Mouse (Mus musculus): ENCODE measurements around the gene Gm5089. TPM values are rescaled to one million over a fixed set of nuclear protein-coding genes. Genes with fewer than 3 reads are reported as not detected.

The Gm5089 gene
- polyA plus RNA-seq, 1 experiment from 2014 or later: not detected

- TF ChIP-seq CTCF (IDR thresholded peaks at IDR 0.05): peak; percentile 23; the same call in 1 of the 2 replicates
- TF ChIP-seq EP300 (IDR thresholded peaks at IDR 0.05): no peak
- peak; percentile 71 for ATAC-seq
- WGBS: 5% methylated on average over 32 of the region's 32 CpGs
Observed at GRCm38 (mm10) chr14:122453388-122453995, 2.6 kb upstream of the Gm5089 start.

GRCm38 (mm10) chr14:122452701-122453387, 1.9 kb upstream of the Gm5089 start:
- no peak for TF ChIP-seq EP300 (IDR thresholded peaks at IDR 0.05)
- TF ChIP-seq CTCF (IDR thresholded peaks at IDR 0.05): no peak
- peaks cover 63% of the 10 kb centered on the region for H3K27me3 ChIP-seq (replicated peaks; ENCODE audit: insufficient read depth, low read length)
- no peak overlapping the region for H3K27ac ChIP-seq (ENCODE audit: low read length)
- H3K9ac ChIP-seq (replicated peaks; ENCODE audit: low read depth): no peak overlapping the region
- no peak overlapping the region for H3K4me3 ChIP-seq (ENCODE audit: low read depth, low read length)
- ATAC-seq (no peak), DNase-seq (ENCODE audit: low spot score) (no peak)
- H3K4me2 ChIP-seq (replicated peaks; ENCODE audit: low read depth, low read length): no peak overlapping the region
- no peaks in the 10 kb centered on the region for H3K4me1 ChIP-seq (ENCODE audit: insufficient read depth, low read depth, low read length)
- no peaks in the 10 kb centered on the region for H3K9me3 ChIP-seq (ENCODE audit: low read length)
- WGBS: 49% methylated on average over 13 of the region's 13 CpGs
- no peaks in the 10 kb centered on the region for H3K36me3 ChIP-seq (ENCODE audit: insufficient read depth, low read length)

More at GRCm38 (mm10) chr14:122453388-122453995, 2.6 kb upstream of the Gm5089 start:
- Histone ChIP-seq H3K27ac (ENCODE audit: low read length) (no peak overlapping the region), H3K9me3 (ENCODE audit: low read length) (no peaks in the 10 kb centered on the region), H3K36me3 (ENCODE audit: insufficient read depth, low read length) (no peaks in the 10 kb centered on the region), H3K4me2 (replicated peaks; ENCODE audit: low read depth, low read length) (peak overlapping the region; percentile 44), H3K4me1 (ENCODE audit: insufficient read depth, low read depth, low read length) (no peaks in the 10 kb centered on the region), H3K9ac (replicated peaks; ENCODE audit: low read depth) (no peak overlapping the region), H3K4me3 (ENCODE audit: low read depth, low read length) (peak overlapping the region; percentile 32), H3K27me3 (replicated peaks; ENCODE audit: insufficient read depth, low read length) (peaks cover 63% of the 10 kb centered on the region)
- peak; percentile 64 for DNase-seq (ENCODE audit: low spot score)

GRCm38 (mm10) chr14:122451551-122452145, 733 bp upstream of the Gm5089 start:
- no peak overlapping the region for H3K4me3 ChIP-seq (ENCODE audit: low read depth, low read length)
- H3K4me1 ChIP-seq (ENCODE audit: insufficient read depth, low read depth, low read length): no peaks in the 10 kb centered on the region
- H3K27ac ChIP-seq (ENCODE audit: low read length): no peak overlapping the region
- DNase-seq (ENCODE audit: low spot score) (no peak), ATAC-seq (no peak)
- TF ChIP-seq CTCF (IDR thresholded peaks at IDR 0.05): no peak
- no peak for TF ChIP-seq EP300 (IDR thresholded peaks at IDR 0.05)
- no peak overlapping the region for H3K4me2 ChIP-seq (replicated peaks; ENCODE audit: low read depth, low read length)
- no peaks in the 10 kb centered on the region for H3K36me3 ChIP-seq (ENCODE audit: insufficient read depth, low read length)
- H3K9me3 ChIP-seq (ENCODE audit: low read length): no peaks in the 10 kb centered on the region
- 62% methylated on average over 5 of the region's 5 CpGs for WGBS
- H3K27me3 ChIP-seq (replicated peaks; ENCODE audit: insufficient read depth, low read length): peaks cover 63% of the 10 kb centered on the region
- no peak overlapping the region for H3K9ac ChIP-seq (replicated peaks; ENCODE audit: low read depth)

GRCm38 (mm10) chr14:122449601-122450495, 1.1 kb downstream of the Gm5089 start:
- Histone ChIP-seq H3K4me2 (replicated peaks; ENCODE audit: low read depth, low read length) (peak overlapping the region; percentile 52; the same call in 1 of the 2 replicates), H3K4me1 (ENCODE audit: insufficient read depth, low read depth, low read length) (no peaks in the 10 kb centered on the region), H3K9ac (replicated peaks; ENCODE audit: low read depth) (no peak overlapping the region), H3K4me3 (ENCODE audit: low read depth, low read length) (peak overlapping the region; percentile 25; the same call in 1 of the 2 replicates), H3K27me3 (replicated peaks; ENCODE audit: insufficient read depth, low read length) (peaks cover 52% of the 10 kb centered on the region), H3K9me3 (ENCODE audit: low read length) (no peaks in the 10 kb centered on the region), H3K36me3 (ENCODE audit: insufficient read depth, low read length) (no peaks in the 10 kb centered on the region), H3K27ac (ENCODE audit: low read length) (no peak overlapping the region)
- ATAC-seq (no peak), DNase-seq (ENCODE audit: low spot score) (no peak)
- TF ChIP-seq CTCF (IDR thresholded peaks at IDR 0.05) (no peak), EP300 (IDR thresholded peaks at IDR 0.05) (no peak)
- whole genome bisulfite sequencing: 5% methylated on average over 29 of the region's 29 CpGs

GRCm38 (mm10) chr14:122436850-122437249, 14.1 kb downstream of the Gm5089 start:
- TF ChIP-seq EP300 (IDR thresholded peaks at IDR 0.05): no peak
- no peak for TF ChIP-seq CTCF (IDR thresholded peaks at IDR 0.05)
- WGBS: 61% methylated on average over 10 of the region's 10 CpGs
- Histone ChIP-seq H3K9ac (replicated peaks; ENCODE audit: low read depth) (no peak overlapping the region), H3K4me3 (ENCODE audit: low read depth, low read length) (no peak overlapping the region), H3K27ac (ENCODE audit: low read length) (no peak overlapping the region), H3K27me3 (replicated peaks; ENCODE audit: insufficient read depth, low read length) (no peaks in the 10 kb centered on the region), H3K36me3 (ENCODE audit: insufficient read depth, low read length) (no peaks in the 10 kb centered on the region), H3K9me3 (ENCODE audit: low read length) (no peaks in the 10 kb centered on the region), H3K4me1 (ENCODE audit: insufficient read depth, low read depth, low read length) (no peaks in the 10 kb centered on the region), H3K4me2 (replicated peaks; ENCODE audit: low read depth, low read length) (no peak overlapping the region)
- DNase-seq (ENCODE audit: low spot score) (no peak), ATAC-seq (no peak)

Data from lung, postnatal 0 days (tissue).